Mouse (Mus musculus): Measurements from ENCODE around the gene Lypla2. TPM values are rescaled to one million over a fixed set of nuclear protein-coding genes. Genes with fewer than 3 reads are reported as not detected.

The Lypla2 gene
- total and polyA plus RNA-seq, 3 experiments: 54.9 to 91.8 (median 57.2) TPM

Other genes with a start within 250 kb of the Lypla2 start
- not detected in 2 replicates for gene Il22ra1, start 244.5 kb downstream of the Lypla2 start, total RNA-seq (2012; rRNA removed)
- not detected in 2 replicates for gene Il22ra1, start 244.5 kb downstream of the Lypla2 start, total RNA-seq (2014; rRNA removed)
- not detected in 2 replicates for gene Il22ra1, start 244.5 kb downstream of the Lypla2 start, polyA plus RNA-seq (2012; ENCODE audit: insufficient read length, low read depth)
- gene Myom3, start 212.9 kb downstream of the Lypla2 start, total RNA-seq (2012; rRNA removed): 0.04 TPM in 1 of 2 replicates, not detected in the other
- gene Myom3, start 212.9 kb downstream of the Lypla2 start, total RNA-seq (2014; rRNA removed): not detected in 2 replicates
- not detected in 2 replicates for gene Myom3, start 212.9 kb downstream of the Lypla2 start, polyA plus RNA-seq (2012; ENCODE audit: insufficient read length, low read depth)
- 85.7 and 127 TPM in 2 replicates for gene Srsf10, start 116.9 kb downstream of the Lypla2 start, total RNA-seq (2012; rRNA removed)
- 179 and 197 TPM in 2 replicates for gene Srsf10, start 116.9 kb downstream of the Lypla2 start, total RNA-seq (2014; rRNA removed)
- 291 and 341 TPM in 2 replicates for gene Srsf10, start 116.9 kb downstream of the Lypla2 start, polyA plus RNA-seq (2012; ENCODE audit: insufficient read length, low read depth)
- gene Pnrc2, start 98.8 kb downstream of the Lypla2 start, total RNA-seq (2012; rRNA removed): 22.2 and 30.5 TPM in 2 replicates
- 46.9 and 55.0 TPM in 2 replicates for gene Pnrc2, start 98.8 kb downstream of the Lypla2 start, total RNA-seq (2014; rRNA removed)
- gene Pnrc2, start 98.8 kb downstream of the Lypla2 start, polyA plus RNA-seq (2012; ENCODE audit: insufficient read length, low read depth): 32.8 and 34.4 TPM in 2 replicates
- 5.6 and 6.5 TPM in 2 replicates for gene Cnr2, start 77.2 kb downstream of the Lypla2 start, total RNA-seq (2012; rRNA removed)
- 13.5 and 13.8 TPM in 2 replicates for gene Cnr2, start 77.2 kb downstream of the Lypla2 start, total RNA-seq (2014; rRNA removed)
- 9.4 and 10.6 TPM in 2 replicates for gene Cnr2, start 77.2 kb downstream of the Lypla2 start, polyA plus RNA-seq (2012; ENCODE audit: insufficient read length, low read depth)
- 63.2 and 77.6 TPM in 2 replicates for gene Fuca1, start 51.9 kb downstream of the Lypla2 start, total RNA-seq (2012; rRNA removed)
- 28.6 and 32.6 TPM in 2 replicates for gene Fuca1, start 51.9 kb downstream of the Lypla2 start, total RNA-seq (2014; rRNA removed)
- 66.5 and 71.5 TPM in 2 replicates for gene Fuca1, start 51.9 kb downstream of the Lypla2 start, polyA plus RNA-seq (2012; ENCODE audit: insufficient read length, low read depth)
- 32.4 and 42.7 TPM in 2 replicates for gene Hmgcl, start 26.2 kb downstream of the Lypla2 start, total RNA-seq (2012; rRNA removed)
- gene Hmgcl, start 26.2 kb downstream of the Lypla2 start, total RNA-seq (2014; rRNA removed): 38.0 and 39.5 TPM in 2 replicates
- gene Hmgcl, start 26.2 kb downstream of the Lypla2 start, polyA plus RNA-seq (2012; ENCODE audit: insufficient read length, low read depth): 27.2 and 27.6 TPM in 2 replicates
- gene Gale, start 8.9 kb downstream of the Lypla2 start, total RNA-seq (2012; rRNA removed): 39.4 and 40.5 TPM in 2 replicates
- gene Gale, start 8.9 kb downstream of the Lypla2 start, total RNA-seq (2014; rRNA removed): 32.9 and 34.8 TPM in 2 replicates
- 23.6 and 23.8 TPM in 2 replicates for gene Gale, start 8.9 kb downstream of the Lypla2 start, polyA plus RNA-seq (2012; ENCODE audit: insufficient read length, low read depth)
- 53.2 and 65.4 TPM in 2 replicates for gene Pithd1, start 14.6 kb upstream of the Lypla2 start, total RNA-seq (2012; rRNA removed)
- 87.5 and 93.2 TPM in 2 replicates for gene Pithd1, start 14.6 kb upstream of the Lypla2 start, total RNA-seq (2014; rRNA removed)
- gene Pithd1, start 14.6 kb upstream of the Lypla2 start, polyA plus RNA-seq (2012; ENCODE audit: insufficient read length, low read depth): 53.2 and 67.1 TPM in 2 replicates
- gene Eloa, start 49.1 kb upstream of the Lypla2 start, total RNA-seq (2012; rRNA removed): 45.8 and 52.2 TPM in 2 replicates
- 64.9 and 66.0 TPM in 2 replicates for gene Eloa, start 49.1 kb upstream of the Lypla2 start, total RNA-seq (2014; rRNA removed)
- gene Eloa, start 49.1 kb upstream of the Lypla2 start, polyA plus RNA-seq (2012; ENCODE audit: insufficient read length, low read depth): 61.6 and 66.2 TPM in 2 replicates
- gene Rpl11, start 80.8 kb upstream of the Lypla2 start, total RNA-seq (2012; rRNA removed): 2,513 and 2,636 TPM in 2 replicates
- gene Rpl11, start 80.8 kb upstream of the Lypla2 start, total RNA-seq (2014; rRNA removed): 1,648 and 1,661 TPM in 2 replicates
- gene Rpl11, start 80.8 kb upstream of the Lypla2 start, polyA plus RNA-seq (2012; ENCODE audit: insufficient read length, low read depth): 1,170 and 1,488 TPM in 2 replicates
- 41.1 and 85.5 TPM in 2 replicates for gene Id3, start 170.9 kb upstream of the Lypla2 start, total RNA-seq (2012; rRNA removed)
- gene Id3, start 170.9 kb upstream of the Lypla2 start, total RNA-seq (2014; rRNA removed): 96.0 and 116 TPM in 2 replicates
- gene Id3, start 170.9 kb upstream of the Lypla2 start, polyA plus RNA-seq (2012; ENCODE audit: insufficient read length, low read depth): 17.6 and 18.3 TPM in 2 replicates
- gene E2f2, start 199.8 kb upstream of the Lypla2 start, total RNA-seq (2012; rRNA removed): 7.2 and 7.6 TPM in 2 replicates
- gene E2f2, start 199.8 kb upstream of the Lypla2 start, total RNA-seq (2014; rRNA removed): 4.4 and 4.9 TPM in 2 replicates
- gene E2f2, start 199.8 kb upstream of the Lypla2 start, polyA plus RNA-seq (2012; ENCODE audit: insufficient read length, low read depth): 3.9 and 6.1 TPM in 2 replicates
- 0.08 TPM in 2 replicates for gene Asap3, start 233.7 kb upstream of the Lypla2 start, total RNA-seq (2012; rRNA removed)
- not detected in 2 replicates for gene Asap3, start 233.7 kb upstream of the Lypla2 start, total RNA-seq (2014; rRNA removed)
- gene Asap3, start 233.7 kb upstream of the Lypla2 start, polyA plus RNA-seq (2012; ENCODE audit: insufficient read length, low read depth): 0.07 TPM in 1 of 2 replicates, not detected in the other